Mouse (Mus musculus) gonadal fat pad, adult 2 months (tissue): ENCODE measurements around the gene Mdh1b. TPM values are rescaled to one million over a fixed set of nuclear protein-coding genes. Genes with fewer than 3 reads are reported as not detected.

Experiments used
- DNase-seq: peaks from one replicate; pipeline ENCODE4 v3.0.0-alpha.2; 2012; ENCODE audit warnings: low read depth
- polyA plus RNA-seq: library from polyadenylated mRNA; depleted of rRNA; stranded (reverse); fragments of >200 nt; gene quantifications from 2 replicates; pipeline ENCODE4 v1.2.3, GENCODE M21; 2012; rRNA removed

The Mdh1b gene
- polyA plus RNA-seq, 1 experiment: 0.26 TPM

GRCm38 (mm10) chr1:63659591-63659990 is 70.5 kb downstream of the Mdh1b start:
- no peak for DNase-seq

GRCm38 (mm10) chr1:63658016-63658415 is 72.1 kb downstream of the Mdh1b start:
- no peak for DNase-seq

Other genes with a start within 250 kb of the Mdh1b start
- gene Gm39653, start 114.3 kb downstream of the Mdh1b start, polyA plus RNA-seq: not detected in 2 replicates
- not detected in 2 replicates for gene Dytn, start 43.4 kb downstream of the Mdh1b start, polyA plus RNA-seq
- gene Fastkd2, start 296 bp upstream of the Mdh1b start, polyA plus RNA-seq: 4.3 and 5.1 TPM in 2 replicates
- not detected in 2 replicates for gene 4933402D24Rik, start 38.9 kb upstream of the Mdh1b start, polyA plus RNA-seq